Mouse (Mus musculus) CH12.LX (cell line): ENCODE data around the gene Rasip1. TPM values are rescaled to one million over a fixed set of nuclear protein-coding genes. Genes with fewer than 3 reads are reported as not detected.

Source experiments
- DNase-seq: peaks from one replicate; pipeline ENCODE4 v3.0.0-alpha.2; 2013; ENCODE audit errors: extremely low read depth
- H3K27ac ChIP-seq: 2 replicates; pipeline ENCODE4 v1.5.1; 2012; ENCODE audit warnings: low read depth, mild to moderate bottlenecking, control low read depth, moderate library complexity; ENCODE audit not compliant: insufficient read depth
- H3K27me3 ChIP-seq: replicated peaks from 2 replicates; pipeline ENCODE3; 2012; ENCODE audit warnings: inconsistent platforms
- H3K36me3 ChIP-seq, 2 experiments: replicated peaks in 1 of 2; 2 replicates each; pipeline versions ENCODE3 to v1.6.1; 2012; ENCODE audit warnings: inconsistent platforms in 1 of 2, low read length in 1 of 2, mild to moderate bottlenecking in 1 of 2, mixed read lengths in 1 of 2, moderate library complexity in 1 of 2; ENCODE audit not compliant: control insufficient read depth in 1 of 2, insufficient read depth in 1 of 2
- H3K4me1 ChIP-seq, 2 experiments: 2 replicates each; pipeline ENCODE4 v1.6.1; 2012; ENCODE audit warnings: inconsistent platforms in 1 of 2, moderate library complexity in 1 of 2; ENCODE audit not compliant: insufficient read depth in 2 of 2, control insufficient read depth in 1 of 2
- H3K4me2 ChIP-seq: 2 replicates; pipeline ENCODE4 v1.6.1; 2012; ENCODE audit warnings: low read depth, mild to moderate bottlenecking, control low read depth; ENCODE audit not compliant: poor library complexity, insufficient read depth, severe bottlenecking
- H3K4me3 ChIP-seq, 3 experiments: fragments of 150-350 bp in 1 of 3; sonication (generic) in 1 of 3; replicated peaks in 1 of 3; 2 replicates each; pipeline versions ENCODE3 to v1.5.1; 2011 to 2012; ENCODE audit warnings: low read depth in 2 of 3, low read length in 2 of 3, mild to moderate bottlenecking in 2 of 3, moderate library complexity in 2 of 3, control low read depth in 1 of 3, improper control_type of control experiment in 1 of 3, inconsistent platforms in 1 of 3, mixed read lengths in 1 of 3; ENCODE audit not compliant: poor library complexity in 1 of 3
- H3K79me2 ChIP-seq: replicated peaks from 2 replicates; pipeline ENCODE4 v1.6.1; 2012; ENCODE audit warnings: mild to moderate bottlenecking, moderate library complexity; ENCODE audit not compliant: control insufficient read depth, poor library complexity, insufficient read depth, severe bottlenecking; ENCODE audit errors: extremely low read depth
- H3K9ac ChIP-seq: 2 replicates; pipeline ENCODE4 v1.6.1; 2012; ENCODE audit warnings: low read depth, mild to moderate bottlenecking, control low read depth, moderate library complexity; ENCODE audit not compliant: insufficient read depth
- H3K9me3 ChIP-seq: replicated peaks from 2 replicates; pipeline ENCODE3; 2012; ENCODE audit warnings: low read length, inconsistent platforms, mixed read lengths
- BHLHE40 ChIP-seq: IDR thresholded peaks from 2 replicates; pipeline ENCODE4 v1.6.1; 2011; ENCODE audit warnings: mild to moderate bottlenecking, low read depth, low read length, improper control_type of control experiment
- CHD2 ChIP-seq: IDR thresholded peaks from 2 replicates; pipeline ENCODE4 v1.6.1; 2011; ENCODE audit warnings: low read length, improper control_type of control experiment
- CTCF ChIP-seq, 2 experiments: IDR thresholded peaks in 1 of 2; conservative IDR thresholded peaks in 1 of 2; 2 replicates each; pipeline ENCODE4 v1.5.1; 2011 to 2012; ENCODE audit warnings: low read depth in 2 of 2, low read length in 2 of 2, improper control_type of control experiment in 1 of 2, inconsistent platforms in 1 of 2, mild to moderate bottlenecking in 1 of 2, moderate library complexity in 1 of 2
- E2F4 ChIP-seq: IDR thresholded peaks from 2 replicates; pipeline ENCODE4 v1.6.1; 2011; ENCODE audit warnings: low read depth, low read length, improper control_type of control experiment; ENCODE audit not compliant: insufficient replicate concordance
- ELF1 ChIP-seq: IDR thresholded peaks from 2 replicates; pipeline ENCODE4 v1.6.1; 2014; ENCODE audit warnings: low read depth, mild to moderate bottlenecking, inconsistent platforms, low read length, improper control_type of control experiment
- EP300 ChIP-seq: IDR thresholded peaks from 2 replicates; pipeline ENCODE4 v1.6.1; 2011; ENCODE audit warnings: low read length, improper control_type of control experiment
- ETS1 ChIP-seq: conservative IDR thresholded peaks from 2 replicates; pipeline ENCODE4 v1.6.1; 2012; ENCODE audit warnings: low read depth, mild to moderate bottlenecking, inconsistent platforms, low read length, improper control_type of control experiment, moderate library complexity
- GABPA ChIP-seq: IDR thresholded peaks from 2 replicates; pipeline ENCODE4 v1.6.1; 2012; ENCODE audit warnings: low read depth, low read length, improper control_type of control experiment, inconsistent platforms; ENCODE audit not compliant: insufficient replicate concordance
- HCFC1 ChIP-seq: IDR thresholded peaks from 2 replicates; pipeline ENCODE4 v1.6.1; 2012; ENCODE audit warnings: low read depth, mild to moderate bottlenecking, inconsistent platforms, low read length, improper control_type of control experiment
- IRF4 ChIP-seq: IDR thresholded peaks from 2 replicates; pipeline ENCODE4 v1.6.1; 2014; ENCODE audit warnings: low read depth, mild to moderate bottlenecking, inconsistent platforms, low read length, improper control_type of control experiment
- KAT2A ChIP-seq: IDR thresholded peaks from 2 replicates; pipeline ENCODE4 v1.6.1; 2012; ENCODE audit warnings: low read length, improper control_type of control experiment, inconsistent platforms; ENCODE audit not compliant: insufficient replicate concordance
- MAX ChIP-seq: IDR thresholded peaks from 2 replicates; pipeline ENCODE4 v1.6.1; 2011; ENCODE audit warnings: low read length, improper control_type of control experiment
- MAZ ChIP-seq: IDR thresholded peaks from 2 replicates; pipeline ENCODE4 v1.6.1; 2012; ENCODE audit warnings: low read depth, mild to moderate bottlenecking, inconsistent platforms, low read length, improper control_type of control experiment, moderate library complexity
- MEF2A ChIP-seq: IDR thresholded peaks from 2 replicates; pipeline ENCODE4 v1.6.1; 2014; ENCODE audit warnings: low read depth, mild to moderate bottlenecking, inconsistent platforms, low read length, improper control_type of control experiment, borderline replicate concordance
- MYC ChIP-seq: IDR thresholded peaks from 2 replicates; pipeline ENCODE4 v1.6.1; 2011; ENCODE audit warnings: low read depth, mild to moderate bottlenecking, improper control_type of control experiment, low read length
- NELFE ChIP-seq: IDR thresholded peaks from 2 replicates; pipeline ENCODE4 v1.6.1; 2011; ENCODE audit warnings: low read depth, low read length, improper control_type of control experiment
- POLR2A ChIP-seq: IDR thresholded peaks from 2 replicates; pipeline ENCODE4 v1.6.1; 2011; ENCODE audit warnings: low read depth, mild to moderate bottlenecking, improper control_type of control experiment, low read length
- RAD21 ChIP-seq: IDR thresholded peaks from 2 replicates; pipeline ENCODE4 v1.6.1; 2011; ENCODE audit warnings: low read depth, mild to moderate bottlenecking, low read length, improper control_type of control experiment, moderate library complexity
- RCOR1 ChIP-seq: conservative IDR thresholded peaks from 2 replicates; pipeline ENCODE4 v1.6.1; 2012; ENCODE audit warnings: low read depth, mild to moderate bottlenecking, inconsistent platforms, low read length, improper control_type of control experiment
- SMC3 ChIP-seq: IDR thresholded peaks from 2 replicates; pipeline ENCODE4 v1.6.1; 2011; ENCODE audit warnings: low read depth, low read length, improper control_type of control experiment
- TBP ChIP-seq: conservative IDR thresholded peaks from 2 replicates; pipeline ENCODE4 v1.6.1; 2011; ENCODE audit warnings: low read depth, low read length, improper control_type of control experiment
- TCF12 ChIP-seq: IDR thresholded peaks from 2 replicates; pipeline ENCODE4 v1.6.1; 2014; ENCODE audit warnings: low read depth, mild to moderate bottlenecking, inconsistent platforms, low read length, improper control_type of control experiment
- UBTF ChIP-seq: IDR thresholded peaks from 2 replicates; pipeline ENCODE4 v1.6.1; 2012; ENCODE audit warnings: low read depth, mild to moderate bottlenecking, inconsistent platforms, low read length, improper control_type of control experiment, moderate library complexity
- ZC3H11A ChIP-seq: IDR thresholded peaks from 2 replicates; pipeline ENCODE4 v1.6.1; 2012; ENCODE audit warnings: low read depth, mild to moderate bottlenecking, inconsistent platforms, low read length, improper control_type of control experiment
- ZKSCAN1 ChIP-seq: IDR thresholded peaks from 2 replicates; pipeline ENCODE4 v1.6.1; 2012; ENCODE audit warnings: low read depth, inconsistent platforms, low read length, improper control_type of control experiment, borderline replicate concordance
- ZNF384 ChIP-seq: IDR thresholded peaks from 2 replicates; pipeline ENCODE4 v1.6.1; 2012; ENCODE audit warnings: low read depth, low read length, improper control_type of control experiment, inconsistent platforms
- dilution Hi-C: fragments of 300-500 bp; cut with MboI; formaldehyde crosslinking; loops from 2 replicates; pipeline ENCODE4 v1.14.3; 2020; ENCODE audit warnings: low sequenced_read_pairs; ENCODE audit not compliant: extremely low pct_unique_long_range_greater_than_20kb, extremely low pct_ligation_motif_present
- in situ Hi-C: fragments of 300-500 bp; cut with MboI; formaldehyde crosslinking; loops from 3 replicates; pipeline ENCODE4 v1.14.3; 2019; ENCODE audit warnings: low sequenced_read_pairs, low pct_ligation_motif_present, low pct_unique_long_range_greater_than_20kb, mixed read lengths
- polyA plus RNA-seq: library from polyadenylated mRNA; unstranded; fragments of >175 nt; gene quantifications from 2 replicates; pipeline ENCODE4 v1.2.1, GENCODE M21; 2012; ENCODE audit warnings: low read depth; ENCODE audit not compliant: insufficient read length
- total RNA-seq, 2 experiments: library from RNA; depleted of rRNA; stranded (reverse); fragments of 300-350 nt in 1 of 2; fragments of >200 nt in 1 of 2; gene quantifications; 2 replicates each; pipeline ENCODE4 v1.2.3; 2012 to 2014

The Rasip1 gene
- total and polyA plus RNA-seq, 3 experiments: 0.46 to 2.9 (median 0.77) TPM

DNA sequence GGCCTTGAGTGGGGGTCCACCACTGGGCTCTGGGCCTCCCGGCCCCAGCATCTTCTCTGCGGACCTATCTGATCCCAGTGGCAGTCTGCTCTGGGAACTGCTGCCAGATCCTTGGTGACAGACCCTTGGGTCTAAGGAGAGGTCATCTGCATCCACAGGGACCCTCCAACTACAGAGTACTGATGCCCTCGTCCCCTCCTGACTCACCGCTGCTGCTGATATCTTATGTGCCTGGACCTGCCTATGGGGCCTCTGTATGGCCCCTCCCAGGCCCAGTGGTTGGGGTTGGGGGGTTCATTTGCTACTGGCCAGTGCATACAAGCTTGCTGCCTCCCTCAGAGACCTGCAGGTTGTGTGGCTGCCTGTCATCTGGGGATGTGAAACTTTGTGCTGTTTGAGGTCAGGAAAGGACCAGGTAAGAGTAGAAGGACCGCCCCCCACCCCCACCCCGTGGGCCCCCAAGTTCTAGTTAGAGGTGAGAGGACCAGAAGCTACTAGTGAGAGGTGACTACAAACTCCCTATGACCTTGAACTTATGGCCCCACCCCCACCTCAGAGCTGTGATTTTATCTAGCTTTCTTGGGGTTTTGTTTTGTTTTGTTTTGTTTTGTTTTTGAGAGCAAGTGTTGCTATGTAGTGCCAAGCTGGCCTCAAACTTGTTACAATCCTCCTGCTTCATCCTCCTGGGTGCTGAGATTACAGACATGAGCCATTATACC, 17.7 kb downstream of the Rasip1 start (continued):
- TF ChIP-seq MEF2A (peak; percentile 59; the same call in 1 of the 2 replicates), RAD21 (no peak), MYC (no peak), RCOR1 (no peak), UBTF (no peak)
- TF ChIP-seq, all 38 proteins: peak for 7

DNA sequence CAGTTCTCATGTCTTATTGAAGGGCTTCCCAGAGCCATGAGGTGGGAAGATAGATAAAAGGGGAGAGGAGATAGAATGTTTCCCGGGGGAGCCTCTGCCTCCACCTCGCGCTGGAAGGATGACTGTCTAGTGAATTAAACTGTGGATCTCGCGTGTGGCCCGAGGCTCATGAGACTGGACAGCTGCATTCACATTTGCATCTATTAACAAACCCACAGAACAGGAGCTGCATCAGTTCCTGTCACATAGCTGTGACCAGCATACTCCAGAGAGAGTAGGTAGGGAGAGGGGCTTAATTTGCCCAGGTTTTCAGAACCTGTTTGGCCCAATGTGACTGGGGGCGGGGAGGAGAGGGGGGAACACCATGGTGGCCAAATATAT, 18.3 kb downstream of the Rasip1 start:
- Histone ChIP-seq H3K27me3 (no peaks in the 10 kb centered on the region), H3K9ac (0 out of 2 replicates have a peak overlapping the region, but pooled peaks have one; percentile 30), H3K36me3 (no peaks in the 10 kb centered on the region), H3K4me3 (no peak overlapping the region), H3K4me2 (peak overlapping the region; percentile 50; the same call in 1 of the 2 replicates), H3K79me2 (no peaks in the 10 kb centered on the region), H3K9me3 (no peaks in the 10 kb centered on the region), H3K27ac (peak overlapping the region; percentile 39; the same call in 1 of the 2 replicates), H3K4me1 (peaks cover 33 to 70% of the 10 kb centered on the region in 2 experiments)
- dilution Hi-C loops: no loop called here
- in situ Hi-C loops: no loop called here
- peak; percentile 61 for DNase-seq
- TF ChIP-seq ZKSCAN1 (no peak), POLR2A (peak; percentile 36; the same call in 1 of the 2 replicates), TCF12 (peak; percentile 38; the same call in 1 of the 2 replicates), ELF1 (0 out of 2 replicates have a peak, but pooled peaks have one; percentile 22), CHD2 (peak; percentile 34; the same call in 1 of the 2 replicates), ETS1 (peak; percentile 47; the same call in 1 of the 2 replicates), NELFE (no peak), ZC3H11A (no peak), MAX (peak; percentile 15; the same call in 1 of the 2 replicates), TBP (no peak), BHLHE40 (peak; percentile 83)

DNA sequence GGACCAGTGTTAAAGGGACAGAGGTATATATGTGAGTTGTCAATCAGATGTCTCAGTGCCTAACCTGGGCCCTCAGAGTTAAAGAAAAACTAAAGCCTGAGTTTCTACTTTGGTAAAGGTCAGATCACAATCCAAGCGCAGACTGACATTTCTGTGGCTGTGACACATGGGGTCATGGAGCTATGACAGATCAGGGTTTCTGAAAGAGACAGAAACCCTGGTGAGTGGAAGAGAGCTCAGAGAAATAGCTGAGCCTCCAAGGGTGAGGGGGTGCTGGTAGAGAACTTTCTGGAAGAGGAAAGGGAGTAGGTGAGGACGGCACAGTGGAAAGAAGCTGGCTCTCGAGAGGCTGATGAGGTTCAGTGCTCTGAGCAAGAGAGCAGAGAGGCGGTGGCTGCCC, 19.4 kb downstream of the Rasip1 start:
- Histone ChIP-seq H3K36me3 (no peaks in the 10 kb centered on the region), H3K9ac (no peak overlapping the region), H3K9me3 (no peaks in the 10 kb centered on the region), H3K4me2 (no peak overlapping the region), H3K4me3 (no peak overlapping the region), H3K79me2 (no peaks in the 10 kb centered on the region), H3K4me1 (peaks cover 28 to 59% of the 10 kb centered on the region in 2 experiments), H3K27ac (no peak overlapping the region), H3K27me3 (no peaks in the 10 kb centered on the region)
- TF ChIP-seq MAZ (no peak), SMC3 (no peak), ELF1 (no peak), ZNF384 (no peak), EP300 (no peak), CTCF (conservative IDR thresholded peaks at IDR 0.05 in 1 of 2, IDR thresholded peaks at IDR 0.05 in 1 of 2; ENCODE audit: low read depth in 2 of 2, low read length in 2 of 2) (no peak), TCF12 (no peak), KAT2A (no peak), E2F4 (no peak), BHLHE40 (no peak), GABPA (no peak), MEF2A (no peak), IRF4 (no peak), HCFC1 (no peak)
- DNase-seq: no peak
- dilution Hi-C loops (no loop called here), in situ Hi-C loops (no loop called here)
